Mouse (Mus musculus): ENCODE measurements around the gene Brd2. TPM values are rescaled to one million over a fixed set of nuclear protein-coding genes. Genes with fewer than 3 reads are reported as not detected.

The Brd2 gene
- total RNA-seq, 2 experiments from 2014 or later = 231 to 249 TPM

Other genes starting within 250 kb of the Brd2 start
- gene Gm7029, start 248.8 kb downstream of the Brd2 start, total RNA-seq (2021) = not detected
- 1 to 10 TPM; 3.1 to 3.7 TPM for gene Kifc1, start 232.0 kb downstream of the Brd2 start, total RNA-seq (2021)
- not detected for gene Platr17, start 217.5 kb downstream of the Brd2 start, total RNA-seq (2021)
- 10 to 100 TPM; 25.4 to 29.3 TPM for gene Daxx, start 213.2 kb downstream of the Brd2 start, total RNA-seq (2021)
- gene Tapbp, start 206.7 kb downstream of the Brd2 start, total RNA-seq (2021) = 10 to 100 TPM; 23.3 to 35.7 TPM
- gene Zbtb22, start 206.7 kb downstream of the Brd2 start, total RNA-seq (2021) = 10 to 100 TPM; 29.7 to 35.2 TPM
- gene Rgl2, start 193.1 kb downstream of the Brd2 start, total RNA-seq (2021) = 10 to 100 TPM; 65.1 to 68.3 TPM
- gene Pfdn6, start 182.3 kb downstream of the Brd2 start, total RNA-seq (2021) = 10 to 100 TPM; 88.3 to 99.4 TPM
- gene Wdr46, start 182.0 kb downstream of the Brd2 start, total RNA-seq (2021) = 10 to 100 TPM; 14.1 to 17.2 TPM
- gene B3galt4, start 171.1 kb downstream of the Brd2 start, total RNA-seq (2021) = 1 to 10 TPM; 5.6 to 8.1 TPM
- gene Vps52, start 166.8 kb downstream of the Brd2 start, total RNA-seq (2021) = 10 to 100 TPM; 80.3 to 83.6 TPM
- 100 to 1,000 TPM; 325 to 332 TPM for gene Rps18, start 166.6 kb downstream of the Brd2 start, total RNA-seq (2021)
- 10 to 100 TPM; 10.3 to 13.6 TPM for gene H2-K1, start 122.3 kb downstream of the Brd2 start, total RNA-seq (2021)
- gene Ring1, start 98.0 kb downstream of the Brd2 start, total RNA-seq (2021) = 10 to 100 TPM; 25.3 to 30.8 TPM
- 10 to 100 TPM; 27.7 to 30.1 TPM for gene H2-Ke6, start 94.6 kb downstream of the Brd2 start, total RNA-seq (2021)
- 10 to 100 TPM; 95.3 to 99.9 TPM for gene Slc39a7, start 91.0 kb downstream of the Brd2 start, total RNA-seq (2021)
- gene Rxrb, start 90.8 kb downstream of the Brd2 start, total RNA-seq (2021) = 10 to 100 TPM; 81.7 to 86.7 TPM
- gene Col11a2, start 83.2 kb downstream of the Brd2 start, total RNA-seq (2021) = 10 to 100 TPM; 16.6 to 22.6 TPM
- under 1 TPM in 1 of 2 experiments, not detected in 1; 0.32 TPM for gene H2-Oa, start 30.3 kb downstream of the Brd2 start, total RNA-seq (2021)
- 10 to 100 TPM; 25.8 to 29.1 TPM for gene H2-DMa, start 3.1 kb downstream of the Brd2 start, total RNA-seq (2021)
- gene H2-DMb2, start 20.7 kb upstream of the Brd2 start, total RNA-seq (2021) = 1 to 10 TPM; 1.0 to 1.1 TPM
- 1 to 10 TPM; 1.1 to 1.6 TPM for gene H2-DMb1, start 30.4 kb upstream of the Brd2 start, total RNA-seq (2021)
- gene Tap1, start 64.9 kb upstream of the Brd2 start, total RNA-seq (2021) = 1 to 10 TPM; 2.1 to 2.8 TPM
- 1 to 10 TPM; 1.8 to 2.2 TPM for gene Psmb9, start 65.1 kb upstream of the Brd2 start, total RNA-seq (2021)
- 1 to 10 TPM; 2.6 to 2.7 TPM for gene Psmb8, start 75.1 kb upstream of the Brd2 start, total RNA-seq (2021)
- gene Tap2, start 80.9 kb upstream of the Brd2 start, total RNA-seq (2021) = 1 to 10 TPM; 3.1 to 5.0 TPM
- under 1 TPM in 1 of 2 experiments, not detected in 1; 0.15 TPM for gene H2-Ob, start 116.3 kb upstream of the Brd2 start, total RNA-seq (2021)
- 1 to 10 TPM; 1.1 to 2.1 TPM for gene H2-Ab1, start 135.1 kb upstream of the Brd2 start, total RNA-seq (2021)
- 1 to 10 TPM; 1.6 to 1.7 TPM for gene H2-Aa, start 165.2 kb upstream of the Brd2 start, total RNA-seq (2021)
- 1 to 10 TPM in 1 of 2 experiments, under 1 TPM in 1; 0.99 to 2.4 TPM for gene H2-Eb1, start 183.2 kb upstream of the Brd2 start, total RNA-seq (2021)
- gene H2-Eb2, start 203.0 kb upstream of the Brd2 start, total RNA-seq (2021) = not detected
- gene Btnl2, start 232.2 kb upstream of the Brd2 start, total RNA-seq (2021) = under 1 TPM; 0.62 to 0.91 TPM

All from left cerebral cortex, postnatal 14 days (tissue).